Mouse (Mus musculus) liver, postnatal 0 days (tissue): ENCODE measurements at regions not wholly inside any gene's neighbourhood (a gene's known extent, or its start where the extent isn't known, plus 50 kb on each side); places are given as distances from the start of the nearest gene placed in this dataset.

ENCODE experiments used
- CTCF ChIP-seq: sonication (generic); IDR thresholded peaks from 2 replicates; pipeline ENCODE4 v1.5.1; 2016; ENCODE audit warnings: antibody characterized with exemption, low read depth
- EP300 ChIP-seq: IDR thresholded peaks from 2 replicates; pipeline ENCODE4 v1.6.1; 2016; ENCODE audit warnings: antibody characterized with exemption, low read depth, mild to moderate bottlenecking

DNA sequence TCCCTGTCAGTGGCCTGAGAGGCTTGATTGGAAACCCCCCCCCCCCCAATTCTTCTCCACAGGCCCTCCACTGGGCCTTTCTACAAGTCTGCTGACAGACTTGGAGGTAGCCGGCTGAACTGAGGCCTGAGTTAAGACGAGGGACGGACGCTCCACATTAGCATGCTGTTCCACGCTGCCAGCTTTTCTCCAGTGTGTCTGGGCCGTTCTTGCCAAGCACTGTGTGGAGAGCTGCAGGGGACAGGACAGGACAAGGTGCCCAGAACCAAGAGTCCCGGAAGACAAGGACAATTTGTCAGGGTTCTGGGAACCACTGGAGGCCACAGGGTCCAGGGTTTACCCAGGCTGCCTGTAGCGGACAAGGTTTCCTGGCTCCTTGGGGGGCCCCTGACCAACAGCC is 261.9 kb downstream of the Bcor start:
- TF ChIP-seq CTCF (no peak), EP300 (no peak)
